Mouse (Mus musculus) liver, adult 2 months (tissue): ENCODE results near the gene Magi2.

Experiments used
- CTCF ChIP-seq: fragments of 200-500 bp; IDR thresholded peaks from 2 replicates; pipeline ENCODE4 v1.5.1; 2011; ENCODE audit warnings: low read depth, low read length, control low read depth
- POLR2A ChIP-seq: fragments of 200-500 bp; IDR thresholded peaks from 2 replicates; pipeline ENCODE4 v1.6.1; 2011; ENCODE audit warnings: low read length, control low read depth; ENCODE audit not compliant: insufficient read depth; ENCODE audit errors: extremely low read depth

- TF ChIP-seq POLR2A (no peak), CTCF (no peak)
Measured at GRCm38 (mm10) chr5:20068921-20069486, 842.2 kb downstream of the Magi2 start.
